Mouse (Mus musculus): Measurements from ENCODE around the gene Nlrp14. TPM values are rescaled to one million over a fixed set of nuclear protein-coding genes. Genes with fewer than 3 reads are reported as not detected.
"Not testable (repeated sequence)": the region's sequence is repeated elsewhere in the genome, so short reads cannot be mapped to it uniquely, and the experiment has no call there.

Gene Nlrp14
- 91.1 and 114 TPM in 2 replicates for polyA plus RNA-seq (2012; rRNA removed)

DNA sequence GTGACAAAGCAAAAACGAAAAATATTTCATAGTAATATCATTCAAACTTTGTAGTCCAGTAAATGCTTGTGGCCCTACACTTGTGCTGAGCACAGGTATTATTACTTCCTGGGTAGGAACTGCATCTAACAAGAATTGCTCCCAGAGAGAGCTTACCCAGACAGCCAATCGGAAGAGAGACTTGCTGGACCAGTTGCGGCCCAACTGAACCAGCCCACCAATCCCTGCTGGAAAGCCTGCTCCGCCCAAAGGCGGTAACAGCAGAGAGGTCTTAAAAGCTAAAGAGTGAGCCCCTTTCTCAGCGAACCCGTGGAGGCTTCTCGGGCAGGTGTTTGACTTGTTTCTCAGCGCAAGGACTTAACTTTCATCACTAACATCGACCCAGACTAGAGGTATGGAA is at the start of gene Nlrp14:
Nlrp14 (plus strand) TSS at position 301 of the 400 bp plus-strand sequence.
- Histone ChIP-seq H3K27ac (ENCODE audit: control insufficient read depth, insufficient read depth, low read depth, low read length) (no peak within 1 kb of the TSS), H3K27me3 (ENCODE audit: control insufficient read depth, insufficient read depth, low read length) (no peaks in the 10 kb centered on the region), H3K4me1 (ENCODE audit: control insufficient read depth, insufficient read depth, low read length) (no peaks in the 10 kb centered on the region; the same call in 1 of the 2 replicates), H3K36me3 (ENCODE audit: control insufficient read depth, insufficient read depth, low read length) (no peaks in the 10 kb centered on the region), H3K4me3 (ENCODE audit: control insufficient read depth, low read depth, low read length) (no peak within 1 kb of the TSS)
- no peak for TF ChIP-seq POLR2A (IDR thresholded peaks at IDR 0.05; ENCODE audit: control insufficient read depth, low read depth, low read length)
- TF ChIP-seq CTCF (IDR thresholded peaks at IDR 0.05; ENCODE audit: control insufficient read depth, insufficient read depth, insufficient replicate concordance, low read depth, low read length): no peak

- H3K27ac ChIP-seq (ENCODE audit: control insufficient read depth, insufficient read depth, low read depth, low read length); H3K4me1 ChIP-seq (ENCODE audit: control insufficient read depth, insufficient read depth, low read length); H3K36me3 ChIP-seq (ENCODE audit: control insufficient read depth, insufficient read depth, low read length); H3K27me3 ChIP-seq (ENCODE audit: control insufficient read depth, insufficient read depth, low read length); H3K4me3 ChIP-seq (ENCODE audit: control insufficient read depth, low read depth, low read length): not testable (repeated sequence)
Observed at GRCm38 (mm10) chr7:107130983-107131382, 35.8 kb upstream of the Nlrp14 start, which contains the start of gene Olfr715. Gene Olfr715 (minus strand): TSS chr7:107131083.

DNA sequence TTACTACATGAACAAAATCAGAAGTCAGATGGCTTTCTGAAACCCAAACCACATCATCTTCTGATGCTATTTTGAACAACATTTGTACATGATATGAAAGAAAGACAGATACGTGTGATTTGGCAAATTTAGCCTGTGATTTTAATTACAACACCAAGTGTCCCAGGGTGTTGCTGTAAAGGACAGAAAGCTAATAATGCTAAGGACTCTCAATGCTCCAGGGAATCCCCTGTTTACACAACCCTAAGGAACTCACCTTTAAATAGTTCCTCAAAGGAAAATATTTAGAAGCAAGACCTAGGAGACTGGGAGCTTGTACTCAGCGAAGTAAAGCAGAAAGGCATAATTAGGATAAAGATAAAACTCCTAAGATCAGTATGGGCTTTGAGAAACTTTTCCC is 28.8 kb upstream of the Nlrp14 start, which contains the start of gene Olfr716:
Olfr716 (plus strand) TSS at position 301 of the 400 bp plus-strand sequence.
- not testable (repeated sequence) for H3K27me3 ChIP-seq (ENCODE audit: control insufficient read depth, insufficient read depth, low read length); H3K27ac ChIP-seq (ENCODE audit: control insufficient read depth, insufficient read depth, low read depth, low read length); H3K4me3 ChIP-seq (ENCODE audit: control insufficient read depth, low read depth, low read length); H3K36me3 ChIP-seq (ENCODE audit: control insufficient read depth, insufficient read depth, low read length); H3K4me1 ChIP-seq (ENCODE audit: control insufficient read depth, insufficient read depth, low read length)

GRCm38 (mm10) chr7:107180406-107180805 is 13.6 kb downstream of the Nlrp14 start:
- H3K27ac ChIP-seq (ENCODE audit: control insufficient read depth, insufficient read depth, low read depth, low read length): no peak overlapping the region

DNA sequence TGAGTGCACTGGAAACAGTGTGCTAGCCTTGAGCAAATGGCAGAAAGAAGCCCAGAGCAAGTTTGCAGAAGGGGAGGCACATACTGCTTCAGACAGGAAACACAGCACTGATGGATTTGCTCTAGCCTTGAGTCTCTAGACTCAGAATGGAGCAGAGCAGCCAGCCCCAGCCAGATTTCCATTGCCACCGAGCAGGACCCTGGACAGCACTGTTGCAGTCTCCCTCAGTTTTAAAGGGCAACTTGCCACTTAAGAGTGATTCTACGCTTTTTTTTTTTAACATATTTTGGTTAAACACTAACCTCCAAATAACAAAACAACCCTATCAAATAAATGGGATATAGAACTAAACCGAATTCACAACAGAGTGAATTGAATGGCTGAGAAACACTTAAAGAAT is 35.0 kb downstream of the Nlrp14 start:
- Histone ChIP-seq H3K4me1 (ENCODE audit: control insufficient read depth, insufficient read depth, low read length) (no peaks in the 10 kb centered on the region), H3K27ac (ENCODE audit: control insufficient read depth, insufficient read depth, low read depth, low read length) (no peak overlapping the region), H3K4me3 (ENCODE audit: control insufficient read depth, low read depth, low read length) (no peak overlapping the region), H3K36me3 (ENCODE audit: control insufficient read depth, insufficient read depth, low read length) (no peaks in the 10 kb centered on the region), H3K27me3 (ENCODE audit: control insufficient read depth, insufficient read depth, low read length) (no peaks in the 10 kb centered on the region)
- no peak for TF ChIP-seq CTCF (IDR thresholded peaks at IDR 0.05; ENCODE audit: control insufficient read depth, insufficient read depth, insufficient replicate concordance, low read depth, low read length)

More at GRCm38 (mm10) chr7:107180406-107180805, 13.6 kb downstream of the Nlrp14 start:
- no peaks in the 10 kb centered on the region for H3K36me3 ChIP-seq (ENCODE audit: control insufficient read depth, insufficient read depth, low read length)
- no peaks in the 10 kb centered on the region for H3K27me3 ChIP-seq (ENCODE audit: control insufficient read depth, insufficient read depth, low read length)
- TF ChIP-seq CTCF (IDR thresholded peaks at IDR 0.05; ENCODE audit: control insufficient read depth, insufficient read depth, insufficient replicate concordance, low read depth, low read length) (no peak), POLR2A (IDR thresholded peaks at IDR 0.05; ENCODE audit: control insufficient read depth, low read depth, low read length) (no peak)
- H3K4me3 ChIP-seq (ENCODE audit: control insufficient read depth, low read depth, low read length): no peak overlapping the region
- H3K4me1 ChIP-seq (ENCODE audit: control insufficient read depth, insufficient read depth, low read length): no peaks in the 10 kb centered on the region

DNA sequence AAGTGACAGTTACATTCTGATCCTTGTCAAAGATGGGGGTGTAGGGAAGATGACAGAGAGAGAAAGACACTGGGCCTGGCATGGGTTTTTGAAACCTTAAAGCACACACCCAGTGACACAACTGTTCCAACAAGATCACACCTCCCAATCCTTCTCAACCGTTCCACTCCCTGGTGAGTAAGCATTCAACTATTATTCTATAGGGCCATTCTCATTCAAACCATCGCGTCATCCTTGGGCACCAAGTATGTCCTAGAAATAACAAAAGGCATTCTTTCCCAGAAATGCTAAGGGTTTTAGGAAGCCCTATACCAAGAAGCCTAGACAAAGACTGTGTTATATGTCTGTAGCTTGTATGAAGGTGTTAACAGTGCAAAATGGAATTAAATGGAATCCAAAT is 41.1 kb downstream of the Nlrp14 start:
- TF ChIP-seq CTCF (IDR thresholded peaks at IDR 0.05; ENCODE audit: control insufficient read depth, insufficient read depth, insufficient replicate concordance, low read depth, low read length): no peak
- TF ChIP-seq POLR2A (IDR thresholded peaks at IDR 0.05; ENCODE audit: control insufficient read depth, low read depth, low read length): no peak
- Histone ChIP-seq H3K36me3 (ENCODE audit: control insufficient read depth, insufficient read depth, low read length) (peaks cover 2% of the 10 kb centered on the region; the same call in 1 of the 2 replicates), H3K4me1 (ENCODE audit: control insufficient read depth, insufficient read depth, low read length) (no peaks in the 10 kb centered on the region), H3K27me3 (ENCODE audit: control insufficient read depth, insufficient read depth, low read length) (no peaks in the 10 kb centered on the region), H3K4me3 (ENCODE audit: control insufficient read depth, low read depth, low read length) (peak overlapping the region; percentile 64), H3K27ac (ENCODE audit: control insufficient read depth, insufficient read depth, low read depth, low read length) (peak overlapping the region; percentile 14; the same call in 1 of the 2 replicates)

- Histone ChIP-seq H3K27ac (ENCODE audit: control insufficient read depth, insufficient read depth, low read depth, low read length) (peak within 1 kb of the TSS; percentile 99), H3K4me3 (ENCODE audit: control insufficient read depth, low read depth, low read length) (peak within 1 kb of the TSS; percentile 100), H3K4me1 (ENCODE audit: control insufficient read depth, insufficient read depth, low read length) (no peaks in the 10 kb centered on the region), H3K27me3 (ENCODE audit: control insufficient read depth, insufficient read depth, low read length) (no peaks in the 10 kb centered on the region), H3K36me3 (ENCODE audit: control insufficient read depth, insufficient read depth, low read length) (peaks cover 2% of the 10 kb centered on the region; the same call in 1 of the 2 replicates)
- no peak for TF ChIP-seq CTCF (IDR thresholded peaks at IDR 0.05; ENCODE audit: control insufficient read depth, insufficient read depth, insufficient replicate concordance, low read depth, low read length)
- TF ChIP-seq POLR2A (IDR thresholded peaks at IDR 0.05; ENCODE audit: control insufficient read depth, low read depth, low read length): peak; percentile 92
Observed at GRCm38 (mm10) chr7:107209204-107209860, 42.5 kb downstream of the Nlrp14 start, which contains the start of gene Rbmxl2. Gene Rbmxl2 (plus strand): TSS chr7:107209445.
